Mouse (Mus musculus): ENCODE data around the gene Map3k5. TPM values are rescaled to one million over a fixed set of nuclear protein-coding genes. Genes with fewer than 3 reads are reported as not detected.

The Map3k5 gene
- total RNA-seq, 2 experiments from 2014 or later, result 36.5 to 39.3 TPM

DNA sequence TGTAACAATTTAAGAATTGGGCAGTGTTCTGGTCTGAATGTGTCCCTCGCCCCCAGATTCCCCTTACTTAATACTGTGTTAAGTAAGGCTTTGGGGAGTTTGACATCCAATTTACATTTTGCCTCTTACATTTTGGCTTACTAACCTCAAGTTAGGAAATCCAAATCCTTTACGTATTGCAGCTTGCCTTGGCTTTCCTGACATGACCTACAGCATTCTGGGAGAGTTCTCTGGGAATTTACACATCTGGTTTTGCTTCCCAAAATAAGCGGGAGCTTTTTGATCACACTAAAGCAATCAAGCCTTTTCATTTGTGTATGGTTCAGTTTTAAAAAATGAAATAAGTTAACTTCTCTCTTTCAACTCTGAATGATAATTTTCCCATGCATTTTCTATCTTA lies 1.3 kb upstream of the Map3k5 start:
- no peak for DNase-seq (ENCODE audit: extremely low spot score in 1 of 2, low spot score in 2 of 2)
- intact Hi-C loops (cut with DNase I), result loop anchor here (5.0 kb wide), 1 partner anchor 184 kb away; no protein-coding TSS in a partner anchor

DNA sequence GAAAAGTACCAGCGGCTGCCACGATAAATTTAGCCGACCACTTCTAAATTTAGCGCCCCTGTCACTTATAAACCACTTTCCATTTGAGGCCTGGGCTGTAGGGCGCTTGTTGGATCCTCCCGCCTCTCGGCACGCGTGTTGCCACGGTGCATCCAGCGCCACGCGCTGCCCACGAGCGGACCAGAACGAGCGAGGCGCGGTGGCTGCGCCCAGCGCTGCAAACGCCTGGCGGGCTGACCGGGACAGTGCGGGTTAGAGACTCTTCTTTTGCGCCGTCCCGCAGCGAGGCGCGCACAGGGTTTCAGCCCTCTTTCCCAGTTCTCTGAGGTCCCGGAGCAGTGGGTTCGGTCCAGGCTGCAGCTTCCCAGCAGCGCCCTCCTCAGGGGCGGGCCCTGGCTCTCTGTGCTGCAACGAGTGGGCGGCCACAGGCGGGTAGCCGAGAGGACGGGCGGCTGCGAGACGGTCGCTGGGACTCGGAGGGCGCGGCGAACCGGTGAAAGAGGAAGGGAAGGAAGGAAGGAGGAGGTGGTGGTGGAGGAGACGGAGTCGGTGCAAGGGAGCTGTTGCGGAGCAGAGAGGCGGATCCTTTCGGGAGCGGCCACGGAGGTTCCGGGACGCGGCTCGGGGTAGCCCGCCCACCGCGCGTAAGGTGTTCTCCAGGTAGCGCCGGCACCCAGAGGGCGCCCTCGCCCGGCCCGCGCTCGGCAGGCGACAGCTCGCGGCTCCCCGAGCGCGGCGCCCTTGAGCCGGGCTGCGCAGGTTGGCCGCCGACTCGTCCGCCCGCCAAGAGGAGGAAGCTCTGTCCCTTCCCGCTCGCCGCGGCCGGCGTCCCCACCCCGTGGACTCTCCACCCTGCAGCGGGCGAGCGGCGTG lies 525 bp upstream of the Map3k5 start:
- DNase-seq (ENCODE audit: extremely low spot score in 1 of 2, low spot score in 2 of 2), result peak; percentile 59 to 85
- intact Hi-C loops (cut with DNase I), result loop anchor here (1.0 to 5.0 kb wide), 2 partner anchors 140 to 184 kb away; no protein-coding TSS in a partner anchor

DNA sequence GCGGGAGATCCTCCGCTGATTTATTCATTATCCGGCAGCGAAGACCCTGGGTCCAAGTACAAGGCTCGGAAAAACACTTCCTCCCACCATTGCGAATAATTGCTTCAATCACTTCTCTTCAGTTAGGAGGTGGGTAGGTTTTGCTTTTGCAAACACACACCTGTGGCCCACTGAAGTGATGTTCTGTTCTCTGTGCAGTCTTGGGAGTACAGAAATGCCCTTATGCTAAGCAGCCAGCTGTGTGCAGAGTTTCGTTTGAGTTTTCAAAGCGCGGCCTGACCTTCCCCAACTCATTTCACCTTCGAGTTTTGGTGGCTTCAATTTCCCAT lies 987 bp downstream of the Map3k5 start:
- intact Hi-C loops (cut with DNase I), result no loop called here

DNA sequence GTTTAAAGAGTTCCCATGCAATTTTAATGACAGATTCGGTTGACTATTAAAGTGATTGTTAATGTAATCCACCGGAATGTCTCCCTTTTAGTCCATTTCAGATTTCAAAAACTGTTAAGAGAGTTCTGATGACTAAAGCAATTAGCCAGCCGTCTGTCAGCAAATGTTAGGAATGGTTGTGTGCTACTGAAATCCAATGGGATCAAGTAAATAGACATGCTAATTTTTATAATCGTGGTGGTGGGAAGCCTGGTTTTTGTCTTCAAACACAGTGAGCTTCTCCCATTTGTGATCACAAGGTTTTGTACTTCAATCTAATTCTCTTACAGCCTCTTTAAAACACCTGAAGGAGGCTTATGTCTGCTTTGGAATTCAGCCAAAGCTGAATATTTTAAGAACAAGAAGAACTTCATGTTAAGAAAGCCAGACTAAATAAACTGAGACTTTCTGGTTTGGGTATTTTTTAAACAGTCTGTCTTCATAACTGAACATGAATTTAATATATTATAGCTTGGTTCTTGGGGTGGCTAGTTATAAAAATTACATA lies 1.6 kb downstream of the Map3k5 start:
- DNase-seq (ENCODE audit: extremely low spot score in 1 of 2, low spot score in 2 of 2), result no peak
- intact Hi-C loops (cut with DNase I), result no loop called here

More for the DNA sequence above, 987 bp downstream of the Map3k5 start:
- DNase-seq (ENCODE audit: extremely low spot score in 1 of 2, low spot score in 2 of 2), result no peak

DNA sequence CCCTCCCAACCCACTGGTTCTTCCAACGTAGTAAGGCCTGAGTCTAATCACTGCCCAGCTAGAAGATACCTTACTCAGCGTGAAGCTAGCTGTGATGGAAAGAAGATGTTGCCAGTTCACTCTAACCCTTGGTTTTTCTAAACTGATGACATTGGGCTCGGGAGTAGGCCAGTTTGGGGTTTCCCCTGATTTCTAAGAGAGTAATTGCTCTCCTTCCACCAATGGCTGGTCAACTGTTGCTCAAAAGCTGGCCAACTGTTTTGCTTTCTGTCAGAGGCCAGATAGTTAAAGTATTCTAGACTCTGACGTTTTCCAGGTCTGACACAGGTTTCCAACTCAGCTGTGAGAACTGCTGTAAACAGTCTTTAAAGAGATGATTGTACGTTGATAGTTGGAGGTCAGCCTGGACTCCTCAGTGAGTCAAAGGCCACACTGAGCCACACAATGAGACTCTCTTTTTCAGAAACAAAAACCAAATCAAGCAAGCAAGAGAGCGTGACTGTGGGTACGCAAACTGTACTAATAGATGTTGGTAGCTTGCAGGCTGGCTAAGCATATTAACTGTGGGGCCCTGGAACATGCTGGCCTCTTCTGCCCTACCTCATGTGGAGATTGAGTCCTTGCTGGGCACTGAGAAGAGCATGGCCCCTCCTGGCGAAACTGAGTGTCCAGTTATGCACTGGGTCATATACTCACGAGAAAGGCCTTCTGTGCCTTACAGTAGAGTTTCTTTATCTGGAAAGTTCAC lies 2.9 kb downstream of the Map3k5 start:
- intact Hi-C loops (cut with DNase I), result no loop called here
- no peak for DNase-seq (ENCODE audit: extremely low spot score in 1 of 2, low spot score in 2 of 2)

DNA sequence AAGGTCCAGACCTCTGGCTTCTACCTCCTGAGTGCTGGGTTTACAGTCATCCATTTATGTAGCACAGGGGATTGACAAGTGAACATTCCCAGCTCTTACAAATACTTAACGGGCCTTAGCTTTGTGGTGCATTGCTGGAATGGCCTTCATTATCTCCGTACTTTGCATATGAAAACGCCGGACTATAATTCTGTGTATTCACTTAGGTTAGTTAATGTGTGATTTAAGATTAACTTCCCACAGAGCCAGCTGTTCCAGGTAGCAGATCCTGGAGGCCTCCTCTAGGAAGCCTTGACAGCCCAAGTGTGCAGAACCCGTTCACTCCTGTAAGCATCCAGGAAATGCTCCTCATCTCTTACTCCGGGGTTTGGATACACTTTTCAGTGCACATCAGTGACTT lies 4.5 kb downstream of the Map3k5 start:
- intact Hi-C loops (cut with DNase I), result no loop called here
- no peak for DNase-seq (ENCODE audit: extremely low spot score in 1 of 2, low spot score in 2 of 2)

DNA sequence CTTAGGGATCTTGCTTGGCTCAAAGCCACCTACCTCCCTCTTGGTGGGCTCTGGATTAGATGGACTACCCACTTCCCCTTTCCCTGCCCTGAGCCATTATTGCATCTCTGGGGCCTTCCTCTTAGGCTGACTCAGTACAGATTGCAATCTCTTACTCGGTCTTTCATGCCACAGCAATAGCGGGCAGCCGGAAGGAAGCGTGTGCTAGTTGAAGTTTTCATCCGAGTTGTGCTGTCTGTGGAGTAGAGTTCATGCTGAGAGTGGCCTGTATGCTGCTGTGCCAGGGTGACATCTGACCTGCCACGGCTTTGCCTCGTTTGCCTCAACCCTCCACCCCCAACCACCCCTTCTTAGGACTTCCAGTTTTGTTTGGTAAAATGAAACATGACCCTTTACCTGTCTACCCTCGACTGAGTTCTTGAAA lies 5.0 kb downstream of the Map3k5 start:
- no peak for DNase-seq (ENCODE audit: extremely low spot score in 1 of 2, low spot score in 2 of 2)
- intact Hi-C loops (cut with DNase I), result no loop called here

DNA sequence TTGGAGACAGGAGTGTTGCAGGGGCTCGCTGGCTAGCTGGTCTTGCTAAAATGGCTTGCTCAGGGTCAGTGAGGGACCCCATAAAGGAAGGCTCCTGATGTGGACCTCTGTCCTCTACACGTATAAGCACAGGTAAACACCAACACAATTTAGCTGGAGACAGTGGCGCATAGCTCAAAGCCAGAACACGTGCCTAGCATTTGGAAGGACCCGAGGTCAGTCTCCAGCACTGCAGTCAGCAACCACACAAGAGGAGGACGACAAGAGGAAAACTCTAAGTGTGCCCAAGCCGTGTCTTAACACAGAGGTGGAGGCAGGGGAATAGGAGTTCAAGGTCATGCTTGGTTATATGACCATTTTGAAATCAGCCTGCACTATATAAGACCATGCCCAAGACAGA lies 5.9 kb downstream of the Map3k5 start:
- intact Hi-C loops (cut with DNase I), result no loop called here
- DNase-seq (ENCODE audit: extremely low spot score in 1 of 2, low spot score in 2 of 2), result no peak

DNA sequence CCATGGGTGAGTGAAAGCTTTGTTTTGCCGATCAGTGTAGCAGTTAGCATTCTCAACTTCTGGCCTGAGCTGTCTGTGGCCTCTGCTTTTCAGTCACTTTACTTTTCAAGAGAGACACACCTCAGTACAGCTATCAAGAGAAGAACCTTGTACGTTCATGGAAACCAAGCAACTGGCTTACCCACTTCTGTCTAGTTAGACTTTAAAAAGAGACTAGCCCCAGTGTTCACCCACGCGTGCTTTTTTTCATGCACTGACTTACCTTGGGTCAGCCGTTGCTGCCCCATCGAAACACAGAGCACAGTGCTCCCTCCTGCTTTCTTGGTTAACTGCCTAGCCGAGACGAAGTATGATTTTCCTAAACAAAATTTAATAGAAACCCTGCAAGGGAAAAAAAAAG lies 6.4 kb downstream of the Map3k5 start:
- intact Hi-C loops (cut with DNase I), result no loop called here

DNA sequence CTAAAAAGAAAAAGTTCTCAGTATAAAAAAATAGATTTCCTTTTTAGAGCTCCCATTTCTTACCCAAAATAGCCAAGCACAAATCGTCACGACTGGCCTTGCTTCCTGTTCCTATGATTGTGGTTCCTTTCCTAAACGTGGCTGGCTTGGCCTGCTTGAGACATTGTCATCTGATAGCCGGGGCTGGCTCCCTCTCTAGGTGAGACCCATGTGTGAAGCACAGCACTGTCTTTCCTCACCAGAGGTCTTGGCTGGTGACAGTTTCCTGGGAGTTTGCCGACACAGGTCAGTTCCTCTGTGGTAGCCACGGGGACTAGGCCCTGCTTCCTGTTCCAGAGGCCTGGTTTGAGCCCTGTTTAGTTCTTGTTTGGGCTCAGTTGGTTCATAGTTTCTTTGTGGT lies 6.8 kb downstream of the Map3k5 start:
- peak; percentile 15 to 43 for DNase-seq (ENCODE audit: extremely low spot score in 1 of 2, low spot score in 2 of 2)
- intact Hi-C loops (cut with DNase I), result no loop called here

More for the DNA sequence above, 6.4 kb downstream of the Map3k5 start:
- no peak for DNase-seq (ENCODE audit: extremely low spot score in 1 of 2, low spot score in 2 of 2)

DNA sequence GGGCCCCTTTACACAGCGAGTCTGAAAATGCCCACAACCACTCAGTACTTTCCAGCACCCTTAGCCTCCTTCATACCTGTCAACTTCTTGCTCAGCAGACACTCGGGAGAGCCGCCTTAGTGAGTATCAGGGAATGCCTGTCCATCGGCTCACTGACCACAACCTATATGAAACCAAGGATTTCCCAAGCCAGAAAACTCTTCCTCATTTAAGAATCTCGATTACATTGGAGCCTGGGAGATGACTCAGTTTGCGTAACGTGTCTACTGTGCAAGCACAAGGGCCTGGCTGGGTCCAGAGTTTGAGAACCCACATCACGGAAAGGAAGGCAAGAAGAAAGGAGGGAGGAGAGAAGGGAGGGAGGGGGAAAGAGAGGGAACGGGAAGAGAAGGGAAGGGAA lies 7.6 kb downstream of the Map3k5 start:
- intact Hi-C loops (cut with DNase I), result no loop called here
- no peak for DNase-seq (ENCODE audit: extremely low spot score in 1 of 2, low spot score in 2 of 2)

DNA sequence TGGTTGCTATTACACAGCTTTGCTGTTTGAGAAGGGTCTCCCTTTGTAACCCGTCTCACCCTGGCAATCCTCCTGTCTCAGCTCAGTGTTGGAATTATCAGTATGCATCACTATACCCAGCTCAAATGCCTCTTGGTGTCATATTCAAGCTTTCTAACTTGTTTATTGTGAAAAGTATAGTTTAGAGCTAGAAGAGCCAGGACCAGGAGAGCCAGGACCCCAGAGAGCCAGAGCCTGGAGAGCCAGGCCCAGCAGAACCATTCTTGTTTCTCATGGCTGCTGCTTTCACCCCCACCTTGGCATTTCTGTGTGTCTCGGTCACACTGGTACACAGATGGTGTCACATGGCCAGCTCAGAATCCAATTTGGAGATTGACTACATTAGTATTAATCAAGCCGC lies 8.3 kb downstream of the Map3k5 start:
- DNase-seq (ENCODE audit: extremely low spot score in 1 of 2, low spot score in 2 of 2), result no peak
- intact Hi-C loops (cut with DNase I), result no loop called here

DNA sequence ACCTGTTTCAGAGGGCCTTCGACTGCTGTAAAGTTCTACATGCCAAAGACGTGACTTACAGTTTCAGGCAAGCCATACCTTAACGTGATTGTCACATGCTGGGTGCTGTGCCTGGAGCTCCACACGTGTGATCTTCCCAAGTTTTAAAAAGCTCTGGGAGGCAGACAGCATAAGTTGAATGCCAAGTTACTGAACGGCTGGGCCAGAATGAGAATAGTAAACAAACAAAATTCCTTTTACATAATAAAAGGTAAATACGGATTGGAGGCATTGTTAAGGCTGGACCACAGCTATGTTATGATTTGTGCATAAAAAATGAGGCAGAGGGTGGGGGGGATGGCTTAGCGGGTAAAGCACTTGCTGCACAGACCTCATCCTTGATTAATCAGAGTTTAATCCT lies 11.4 kb downstream of the Map3k5 start:
- no peak for DNase-seq (ENCODE audit: extremely low spot score in 1 of 2, low spot score in 2 of 2)
- intact Hi-C loops (cut with DNase I), result no loop called here

DNA sequence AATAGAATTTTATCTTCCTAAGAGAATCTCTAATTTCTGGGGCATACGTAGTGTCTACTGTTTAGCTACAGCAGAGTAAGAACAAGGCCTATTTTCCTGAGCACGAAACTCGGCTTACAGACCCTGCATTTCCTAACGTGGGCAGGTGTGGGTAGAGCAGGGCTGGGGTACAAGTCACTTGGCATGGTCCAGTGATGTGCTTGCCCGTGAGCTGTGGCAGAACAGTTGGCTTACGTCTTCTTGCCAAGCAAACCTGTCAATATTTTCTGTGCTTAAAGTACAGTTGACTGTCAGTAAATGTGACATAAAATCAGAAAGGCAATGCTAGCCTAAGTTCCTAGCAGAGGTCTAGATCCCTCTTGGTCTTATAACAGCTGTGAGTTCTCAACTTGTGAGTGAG lies 12.4 kb downstream of the Map3k5 start:
- DNase-seq (ENCODE audit: extremely low spot score in 1 of 2, low spot score in 2 of 2), result no peak
- intact Hi-C loops (cut with DNase I), result no loop called here

DNA sequence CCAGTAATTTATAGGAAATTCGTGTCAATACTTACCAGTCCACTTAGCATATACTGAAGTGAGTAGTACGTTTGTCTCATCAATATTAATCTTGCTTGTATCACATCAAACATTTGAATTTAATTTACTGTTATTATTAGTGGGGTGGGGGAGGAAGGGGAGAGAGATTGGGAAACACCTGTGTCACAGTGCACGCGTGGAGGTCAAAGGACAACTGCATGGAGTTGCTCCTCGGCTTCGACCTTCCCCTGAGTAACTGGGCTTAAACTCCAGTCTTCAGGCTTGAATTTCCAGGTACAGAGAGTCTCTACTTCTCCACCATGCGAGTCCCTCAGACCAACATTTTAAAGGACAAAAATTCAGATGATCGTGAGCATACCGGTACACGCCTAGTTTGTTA lies 13.2 kb downstream of the Map3k5 start:
- no peak for DNase-seq (ENCODE audit: extremely low spot score in 1 of 2, low spot score in 2 of 2)
- intact Hi-C loops (cut with DNase I), result no loop called here

DNA sequence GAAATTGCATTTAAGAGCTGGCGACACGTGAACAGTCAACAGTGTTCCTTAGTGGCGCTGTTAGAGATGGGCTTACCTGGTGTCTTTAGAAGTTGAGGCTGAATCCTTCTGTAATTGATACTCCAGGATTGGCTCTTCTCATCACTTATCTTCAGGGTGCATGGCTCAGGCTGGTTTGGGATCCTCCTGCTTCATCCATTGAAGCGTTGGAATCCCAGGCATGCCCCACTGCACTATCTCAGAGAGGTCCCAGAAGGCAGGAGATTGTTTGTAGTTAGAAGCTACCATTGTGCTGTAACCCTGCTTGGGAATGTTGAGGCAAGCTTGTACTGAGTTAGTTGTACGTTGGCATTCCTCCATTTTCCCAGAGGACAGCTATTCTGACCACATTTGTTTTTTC lies 13.6 kb downstream of the Map3k5 start:
- DNase-seq (ENCODE audit: extremely low spot score in 1 of 2, low spot score in 2 of 2), result no peak
- intact Hi-C loops (cut with DNase I), result no loop called here

DNA sequence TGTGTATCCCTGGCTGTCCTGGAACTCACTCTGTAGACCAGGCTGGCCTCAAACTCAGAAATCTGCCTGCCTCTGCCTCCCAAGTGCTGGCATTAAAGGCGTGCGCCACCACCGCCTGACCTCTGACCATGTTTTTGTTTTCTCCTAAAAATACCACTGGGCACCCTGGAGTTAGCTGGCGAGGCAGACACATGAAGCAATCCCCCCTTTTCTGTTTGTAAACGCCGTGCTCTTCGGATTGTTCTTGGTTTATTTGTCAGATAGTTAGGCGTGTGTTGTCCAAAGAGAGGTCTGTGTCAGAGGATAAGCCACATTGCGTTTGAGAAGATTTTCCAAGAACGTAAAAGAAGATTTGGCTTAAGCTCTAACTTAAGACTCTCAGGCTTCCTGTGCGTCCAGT lies 14.1 kb downstream of the Map3k5 start:
- no peak for DNase-seq (ENCODE audit: extremely low spot score in 1 of 2, low spot score in 2 of 2)
- intact Hi-C loops (cut with DNase I), result no loop called here

DNA sequence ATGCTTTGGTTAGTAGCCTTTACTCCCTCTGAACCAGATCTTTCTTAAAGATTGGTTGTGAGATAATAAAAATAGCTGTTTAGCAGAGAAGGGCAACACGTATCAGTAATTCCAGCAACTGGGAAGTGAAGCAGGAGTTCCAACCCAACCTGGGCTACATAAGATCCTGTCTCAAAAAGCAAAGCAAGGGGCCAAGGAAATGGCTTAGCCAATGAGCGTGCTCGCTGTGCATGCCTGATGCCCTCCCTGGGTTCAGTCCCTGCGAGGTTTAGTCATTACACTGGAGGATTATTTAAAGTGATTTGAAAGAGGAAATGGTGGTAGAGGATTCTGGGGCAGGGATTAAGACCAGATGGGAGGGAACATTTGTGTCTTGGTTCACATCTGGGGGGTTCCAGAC lies 14.8 kb downstream of the Map3k5 start:
- intact Hi-C loops (cut with DNase I), result no loop called here
- DNase-seq (ENCODE audit: extremely low spot score in 1 of 2, low spot score in 2 of 2), result no peak

DNA sequence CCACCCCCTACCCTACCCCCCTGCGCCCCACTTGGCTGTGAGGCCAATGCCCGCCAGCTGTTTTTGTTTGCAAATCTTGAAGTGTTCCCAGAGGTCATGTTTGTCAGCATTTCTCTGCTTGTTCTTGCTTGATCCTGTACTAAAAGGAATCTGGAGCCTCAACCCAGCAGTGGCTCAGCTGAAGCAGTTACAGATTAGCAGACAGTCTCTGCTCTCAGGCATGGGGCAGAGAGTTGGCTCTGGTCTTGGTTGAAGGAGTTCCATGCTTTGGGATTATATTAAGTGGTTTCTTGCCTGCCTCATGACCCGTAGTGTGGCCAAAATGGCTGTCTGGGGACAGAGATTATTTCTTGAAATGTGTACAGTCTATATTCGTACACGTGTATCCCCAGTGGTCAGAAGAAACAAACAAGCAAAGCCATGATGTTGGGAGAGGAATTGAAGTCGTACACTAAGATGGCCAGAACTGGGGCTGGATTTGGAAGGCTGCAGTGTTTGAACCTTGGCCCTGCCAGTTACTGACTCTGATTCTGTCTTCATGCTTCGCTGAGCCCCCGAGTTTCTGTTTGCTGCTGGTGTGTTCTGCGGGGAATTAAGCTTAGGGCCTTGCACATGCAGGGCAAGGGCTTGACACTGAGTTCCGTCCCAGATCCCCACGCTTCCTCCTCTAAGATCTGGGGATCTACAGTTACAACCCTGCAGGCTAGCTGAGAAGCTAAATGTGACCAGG lies 18.9 kb downstream of the Map3k5 start:
- DNase-seq (ENCODE audit: extremely low spot score in 1 of 2, low spot score in 2 of 2), result no peak
- intact Hi-C loops (cut with DNase I), result no loop called here

Data from left cerebral cortex, postnatal 10 days (tissue).